Mouse (Mus musculus): ENCODE results near the gene Hsd17b2. TPM values are rescaled to one million over a fixed set of nuclear protein-coding genes. Genes with fewer than 3 reads are reported as not detected.
A peak's percentile ranks its signal among the peaks of the same experiment; 100 is the strongest.

Hsd17b2 gene
- total RNA-seq (2017), result not detected in 2 replicates

DNA sequence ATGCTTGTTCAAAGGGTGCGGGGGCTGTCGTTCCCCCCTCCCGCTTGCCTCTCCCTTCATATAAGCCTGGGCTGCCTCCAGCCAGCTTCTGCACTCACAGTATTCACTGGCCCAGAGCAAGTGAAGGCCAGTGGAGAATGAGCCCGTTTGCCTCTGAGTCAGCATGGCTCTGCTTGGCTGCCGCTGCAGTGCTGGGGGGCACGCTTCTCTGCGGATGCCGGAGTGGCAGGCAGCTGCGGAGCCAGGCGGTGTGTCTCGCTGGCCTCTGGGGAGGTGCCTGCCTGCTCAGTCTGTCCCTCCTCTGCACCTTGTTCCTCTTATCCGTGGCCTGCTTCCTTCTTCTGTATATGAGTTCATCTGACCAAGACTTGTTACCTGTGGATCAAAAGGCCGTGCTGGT is at the start of gene Hsd17b2:
Hsd17b2 (plus strand) TSS at position 46 of the 400 bp plus-strand sequence.
- ATAC-seq (replicated peaks; ENCODE audit: low read depth, poor library complexity, severe bottlenecking), result peak; percentile 52; the same call in 1 of the 2 replicates

DNA sequence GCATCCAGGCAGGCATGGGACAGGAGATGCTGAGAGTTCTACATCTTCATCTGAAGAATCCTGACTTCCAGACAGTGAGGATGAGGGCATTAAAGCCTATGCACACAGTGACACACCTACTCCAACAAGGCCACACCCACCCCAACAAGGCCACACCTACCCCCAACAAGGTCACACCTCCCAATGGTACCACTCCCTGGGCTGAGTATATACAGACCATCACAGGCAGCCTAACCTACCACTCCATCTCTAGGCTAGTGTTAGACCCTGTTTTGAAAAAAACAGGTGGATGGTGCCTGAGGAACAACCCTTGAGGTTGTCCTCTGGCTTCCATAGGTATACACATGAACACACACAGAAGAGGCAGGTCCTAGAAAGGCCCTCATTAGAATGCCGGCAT is 49.4 kb upstream of the Hsd17b2 start:
- ATAC-seq (replicated peaks; ENCODE audit: low read depth, poor library complexity, severe bottlenecking), result no peak

DNA sequence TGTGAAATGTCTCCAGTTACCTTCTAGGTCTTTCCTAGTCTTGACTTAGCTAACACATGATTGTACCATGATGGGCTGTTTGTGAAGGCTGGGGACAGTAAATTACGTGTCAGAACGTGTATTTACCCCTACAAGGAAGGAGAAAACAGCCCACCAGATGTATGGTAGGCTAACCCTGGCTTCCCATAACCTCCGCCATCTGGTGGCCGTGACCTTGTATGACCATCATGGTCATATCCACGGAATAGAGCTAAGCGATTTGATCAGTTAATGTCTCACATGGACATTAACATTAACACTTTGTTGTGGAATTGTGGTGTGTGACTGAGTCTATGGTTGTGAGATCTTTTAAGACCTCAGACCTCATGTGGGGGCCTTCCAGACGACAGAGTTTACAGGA is 42.7 kb upstream of the Hsd17b2 start:
- peak; percentile 52; the same call in 1 of the 2 replicates for ATAC-seq (replicated peaks; ENCODE audit: low read depth, poor library complexity, severe bottlenecking)

DNA sequence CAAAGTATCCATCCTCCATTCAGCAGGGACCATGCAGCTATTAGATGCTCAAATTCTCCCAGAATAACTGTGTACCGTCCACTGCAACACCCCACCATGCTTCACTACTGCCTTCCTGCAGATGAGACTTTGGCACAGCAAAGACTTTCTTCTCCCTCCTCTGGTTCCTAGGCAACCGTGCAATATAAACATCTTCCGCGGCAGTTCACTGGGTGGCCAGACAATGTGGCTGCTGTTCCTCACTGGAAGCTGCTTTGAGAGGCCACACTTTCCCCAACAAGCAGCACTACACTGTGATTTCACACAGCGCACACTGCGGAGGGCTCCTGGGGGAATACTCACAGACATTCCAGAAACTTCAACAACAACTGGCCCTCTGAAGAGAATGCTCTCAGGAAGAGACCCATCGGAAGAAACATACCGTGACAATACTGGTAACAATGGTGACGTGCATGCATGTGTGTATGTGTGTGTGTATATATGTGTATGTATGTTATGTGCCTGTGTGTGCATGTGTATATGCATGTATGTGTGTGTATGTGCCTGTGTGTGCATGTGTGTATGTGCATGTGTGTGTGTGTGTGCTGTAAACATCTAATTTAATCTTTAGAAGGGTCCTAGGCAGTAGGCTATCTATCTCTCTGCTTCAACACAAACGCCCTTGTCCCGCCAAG is 41.2 kb upstream of the Hsd17b2 start:
- no peak for ATAC-seq (replicated peaks; ENCODE audit: low read depth, poor library complexity, severe bottlenecking)

DNA sequence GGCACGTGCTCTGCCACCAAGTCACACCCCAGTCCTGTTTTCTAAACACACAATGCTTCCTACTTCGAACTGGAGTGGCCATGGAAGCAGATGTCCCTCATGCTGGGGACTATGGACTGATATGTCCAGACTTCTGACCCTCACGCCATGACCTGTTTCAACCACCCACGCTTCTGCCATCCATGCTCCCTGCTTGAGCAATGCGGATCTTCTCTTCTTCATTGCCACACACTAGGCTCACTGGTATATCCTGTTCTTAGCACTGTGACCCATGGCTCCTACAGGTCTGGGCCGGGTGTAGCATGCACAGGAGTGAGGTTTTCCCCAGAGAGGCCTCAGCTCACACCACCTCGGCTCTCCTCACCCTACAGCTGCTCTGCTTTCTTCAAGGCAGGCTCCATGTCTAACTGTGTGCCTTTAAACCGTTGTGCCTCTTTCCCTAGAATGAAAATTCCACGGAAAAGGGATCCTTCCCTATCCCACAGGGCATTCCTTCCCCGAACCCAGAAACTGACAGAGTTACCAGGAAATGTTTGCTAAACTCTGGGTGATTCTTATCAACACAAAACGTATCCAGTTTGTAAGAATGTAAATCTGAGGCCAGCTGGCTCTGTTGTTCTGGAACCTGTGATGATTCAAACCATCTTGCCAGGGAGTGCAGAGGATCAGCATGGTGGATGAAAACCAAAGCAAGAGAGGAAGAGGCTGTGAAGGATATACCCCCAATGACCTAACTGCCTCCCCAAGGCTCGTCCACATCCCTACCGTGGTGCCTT is 34.2 kb upstream of the Hsd17b2 start:
- ATAC-seq (replicated peaks; ENCODE audit: low read depth, poor library complexity, severe bottlenecking), result no peak

DNA sequence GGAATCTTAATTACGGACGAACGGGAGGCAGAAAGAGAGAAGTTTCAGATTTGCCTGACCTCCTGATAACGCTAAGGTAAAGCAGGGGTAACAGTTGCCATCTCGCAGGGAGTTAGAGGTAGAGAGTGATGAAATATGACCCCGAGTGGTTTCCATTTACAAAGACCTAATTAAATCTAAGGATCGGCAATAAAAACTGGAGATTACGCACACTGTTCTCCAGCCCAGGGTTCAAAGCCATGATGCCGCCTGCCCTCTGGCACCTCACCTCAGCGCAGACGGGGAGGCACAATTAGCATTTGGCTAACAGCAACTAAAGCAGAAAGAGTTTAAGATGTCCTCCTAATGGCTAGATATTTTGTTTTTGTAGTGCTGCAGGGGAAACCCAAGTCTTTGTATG is 31.2 kb upstream of the Hsd17b2 start:
- no peak for ATAC-seq (replicated peaks; ENCODE audit: low read depth, poor library complexity, severe bottlenecking)

DNA sequence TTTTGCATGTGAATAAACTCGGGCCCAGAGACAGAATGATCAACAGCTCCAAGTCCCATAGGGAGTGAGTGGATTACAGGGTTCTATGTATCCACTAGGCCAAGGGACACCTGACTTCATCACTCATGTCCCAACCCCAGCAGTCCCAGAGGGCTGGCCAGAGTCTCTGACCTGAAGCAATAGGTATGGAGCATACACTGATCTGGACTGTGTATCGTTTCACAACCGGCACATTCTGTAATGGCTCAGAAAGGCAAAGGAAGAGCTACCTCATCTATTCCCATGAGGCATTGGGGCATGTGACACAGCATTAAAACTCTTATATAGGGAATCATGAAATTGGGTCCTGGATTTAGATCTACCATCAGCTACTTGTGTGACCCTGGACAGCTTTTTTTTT is 29.1 kb upstream of the Hsd17b2 start:
- ATAC-seq (replicated peaks; ENCODE audit: low read depth, poor library complexity, severe bottlenecking), result no peak

DNA sequence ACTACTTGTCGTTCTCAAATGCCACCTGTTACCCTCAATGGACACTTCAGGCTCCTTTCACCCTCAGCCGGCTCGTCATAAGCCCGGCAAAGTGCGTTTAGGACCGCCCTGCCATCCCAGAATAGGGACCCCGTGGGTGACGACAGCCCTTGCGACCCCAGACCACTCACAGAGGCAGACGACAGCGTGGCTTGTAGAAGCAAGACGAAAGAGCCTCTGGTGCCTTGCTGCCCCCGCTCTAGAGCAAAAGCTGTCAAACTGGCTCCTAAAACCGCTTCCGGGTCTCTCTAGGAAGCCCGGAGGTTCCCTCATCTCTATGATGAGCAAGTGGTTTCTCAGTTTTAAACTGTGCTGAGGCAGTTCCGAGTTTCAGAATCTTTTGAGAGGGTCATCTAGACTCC is 28.3 kb upstream of the Hsd17b2 start, which contains the start of gene Sdr42e1:
Sdr42e1 (minus strand) TSS at position 260 of the 401 bp plus-strand sequence.
- peak; percentile 96 for ATAC-seq (replicated peaks; ENCODE audit: low read depth, poor library complexity, severe bottlenecking)

DNA sequence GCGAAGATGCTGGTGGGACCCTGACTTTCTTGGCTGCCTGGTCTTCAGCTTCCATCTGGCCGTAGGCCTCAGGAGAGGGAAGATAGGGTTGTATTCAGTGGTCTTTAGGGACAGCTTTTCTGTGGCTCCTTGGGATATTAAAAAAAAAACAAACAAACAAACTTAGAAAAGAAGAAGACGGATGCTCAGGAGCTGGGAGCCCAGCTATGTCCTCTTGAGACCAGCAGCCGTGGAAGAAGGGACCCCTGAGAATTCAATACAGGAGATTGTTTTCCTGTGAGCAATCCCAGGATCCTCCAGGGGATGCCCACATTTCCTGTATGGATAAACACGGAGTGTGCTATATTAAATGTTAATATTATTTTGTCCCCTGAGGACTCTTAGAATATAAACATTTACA is 26.5 kb upstream of the Hsd17b2 start:
- ATAC-seq (replicated peaks; ENCODE audit: low read depth, poor library complexity, severe bottlenecking), result no peak

DNA sequence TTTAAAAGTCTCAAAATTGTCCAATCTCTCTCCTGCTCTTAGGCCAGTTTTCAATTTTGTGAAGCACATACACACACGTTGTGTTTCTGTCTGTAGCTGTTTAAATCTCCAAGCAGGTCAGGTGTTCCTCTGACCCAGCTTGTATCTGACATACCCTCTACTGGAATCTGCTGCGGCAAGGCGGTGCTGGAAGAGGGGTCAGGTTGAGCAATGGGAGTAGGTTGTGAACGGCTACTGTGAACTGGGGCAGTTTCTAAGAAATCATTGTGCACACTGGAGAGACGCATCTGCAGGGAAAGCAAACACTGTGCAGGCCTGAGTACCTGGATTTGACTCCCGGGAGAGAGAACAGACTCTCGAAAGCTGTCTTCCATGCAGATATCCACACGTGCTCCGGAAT is 25.2 kb upstream of the Hsd17b2 start:
- no peak for ATAC-seq (replicated peaks; ENCODE audit: low read depth, poor library complexity, severe bottlenecking)

DNA sequence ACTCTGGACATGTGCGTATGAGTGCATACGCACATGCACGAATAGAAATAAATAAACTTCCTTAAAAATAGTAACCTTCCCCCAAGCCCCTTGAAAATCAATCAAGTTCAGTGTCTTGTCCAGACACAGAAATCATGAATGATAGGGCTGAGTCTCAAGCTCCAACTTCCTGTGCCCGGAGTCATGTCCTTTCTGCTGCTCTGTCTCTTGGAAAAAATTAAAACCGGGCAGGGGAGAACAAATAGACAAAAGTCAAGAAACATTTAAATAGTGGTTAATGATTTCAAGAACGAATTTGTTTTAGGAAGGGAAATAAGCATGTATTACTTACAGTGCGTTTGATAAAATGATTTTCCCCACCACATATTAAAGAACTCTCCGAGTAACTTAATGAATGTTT is 24.7 kb upstream of the Hsd17b2 start:
- ATAC-seq (replicated peaks; ENCODE audit: low read depth, poor library complexity, severe bottlenecking), result no peak

DNA sequence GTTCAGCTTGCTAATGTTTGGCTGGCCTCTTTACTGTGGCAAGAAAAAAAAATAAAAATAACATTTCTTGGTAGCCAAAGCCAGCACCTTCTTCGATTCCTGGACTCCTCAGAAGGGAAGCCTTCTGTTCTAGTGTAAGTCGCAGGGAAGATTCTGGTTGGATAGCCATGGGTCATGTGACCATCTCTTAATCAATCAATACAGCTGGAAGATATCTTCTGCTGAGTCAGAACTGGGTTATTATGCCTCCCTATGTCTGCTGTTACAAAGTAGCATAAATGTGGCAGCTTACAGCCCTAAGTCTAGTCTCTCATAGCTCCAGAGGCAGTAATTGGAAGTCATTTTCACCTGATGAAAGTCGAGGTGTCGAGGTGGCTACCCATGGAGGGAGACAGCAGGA is 23.1 kb upstream of the Hsd17b2 start:
- ATAC-seq (replicated peaks; ENCODE audit: low read depth, poor library complexity, severe bottlenecking), result no peak

DNA sequence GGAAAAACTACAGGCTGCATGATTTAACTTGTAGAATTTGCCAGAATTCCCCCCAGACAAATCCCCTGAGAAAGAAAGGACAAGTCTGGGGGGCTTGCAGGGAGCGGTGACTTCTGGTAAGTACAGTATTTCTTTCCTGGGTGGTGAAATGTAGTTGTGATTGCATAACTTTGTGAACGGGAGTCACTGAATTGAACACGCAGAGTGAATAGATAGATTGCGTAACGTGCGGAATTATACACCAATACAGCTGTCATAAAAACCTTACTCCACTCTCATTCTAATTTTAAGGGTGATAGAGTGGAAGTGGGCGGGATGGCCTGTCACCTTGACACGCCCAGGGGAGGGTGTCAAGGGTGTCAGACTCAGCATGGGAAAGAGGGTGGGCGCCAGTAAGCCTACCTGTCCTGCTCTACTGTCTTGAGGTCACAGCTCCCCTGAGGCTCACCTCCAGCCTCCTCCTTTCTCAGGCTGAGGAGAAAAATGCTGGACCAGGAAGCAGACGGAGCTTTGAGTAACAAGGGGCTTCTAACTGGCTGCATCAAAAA is 17.7 kb upstream of the Hsd17b2 start:
- peak; percentile 39; the same call in 1 of the 2 replicates for ATAC-seq (replicated peaks; ENCODE audit: low read depth, poor library complexity, severe bottlenecking)

DNA sequence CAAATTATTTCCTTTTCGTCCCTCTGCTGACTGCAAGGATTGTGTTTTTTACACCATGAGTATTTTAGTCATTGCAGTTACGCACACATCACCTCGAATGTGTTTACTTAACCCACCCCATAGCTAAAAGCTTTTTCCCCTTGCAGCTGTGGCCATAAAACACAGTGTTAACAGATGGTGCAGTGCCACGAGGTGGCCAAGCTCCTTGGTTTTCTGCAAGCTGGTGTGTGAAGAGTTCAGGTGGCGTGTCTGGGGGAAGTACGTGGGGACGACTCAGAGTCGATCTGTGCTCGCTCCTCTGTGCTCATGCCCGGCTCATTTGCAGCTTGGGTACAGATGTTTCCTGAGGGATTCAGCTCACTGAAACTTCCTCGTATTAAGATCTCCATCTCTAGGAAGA is 17.2 kb upstream of the Hsd17b2 start:
- ATAC-seq (replicated peaks; ENCODE audit: low read depth, poor library complexity, severe bottlenecking), result no peak; the same call in 1 of the 2 replicates

DNA sequence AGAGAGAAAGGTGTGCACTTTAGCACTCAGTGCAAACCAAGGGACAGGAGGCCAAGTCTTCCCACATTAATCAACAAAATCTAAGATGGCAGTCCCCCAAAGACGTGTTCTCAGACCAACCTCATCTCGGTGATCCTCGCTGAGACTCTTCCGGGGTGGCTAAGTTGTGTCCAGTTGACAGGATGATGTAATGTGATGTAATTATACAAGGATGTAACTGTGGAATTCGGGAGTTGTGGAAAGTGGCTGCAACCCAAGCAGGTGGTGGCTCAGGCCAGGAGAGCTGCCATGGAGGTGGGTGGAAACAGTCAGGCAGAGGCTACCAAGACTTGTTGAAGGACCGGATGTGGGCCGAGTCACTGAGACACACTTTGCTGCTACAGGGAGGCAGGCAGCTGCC is 13.8 kb upstream of the Hsd17b2 start:
- no peak for ATAC-seq (replicated peaks; ENCODE audit: low read depth, poor library complexity, severe bottlenecking)

DNA sequence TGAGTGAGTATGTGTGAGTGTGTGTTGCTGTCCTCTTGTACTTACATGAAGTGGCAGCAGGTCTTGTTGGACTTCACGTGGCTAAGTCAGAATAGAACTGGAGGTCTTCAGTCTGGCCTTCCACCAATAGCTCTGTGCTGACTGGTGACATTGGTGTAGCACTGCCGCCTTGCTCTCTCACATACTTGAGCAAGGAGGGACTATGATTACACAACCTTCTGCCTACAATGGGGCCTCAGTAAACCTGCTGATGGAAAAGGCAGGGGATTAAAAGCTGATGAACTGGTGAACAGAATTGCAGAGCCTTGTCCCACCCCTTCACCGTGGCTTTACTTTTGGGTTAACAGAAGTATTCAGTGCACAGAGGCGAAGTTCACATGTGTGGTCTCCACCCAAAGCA is 9.6 kb upstream of the Hsd17b2 start:
- ATAC-seq (replicated peaks; ENCODE audit: low read depth, poor library complexity, severe bottlenecking), result no peak

DNA sequence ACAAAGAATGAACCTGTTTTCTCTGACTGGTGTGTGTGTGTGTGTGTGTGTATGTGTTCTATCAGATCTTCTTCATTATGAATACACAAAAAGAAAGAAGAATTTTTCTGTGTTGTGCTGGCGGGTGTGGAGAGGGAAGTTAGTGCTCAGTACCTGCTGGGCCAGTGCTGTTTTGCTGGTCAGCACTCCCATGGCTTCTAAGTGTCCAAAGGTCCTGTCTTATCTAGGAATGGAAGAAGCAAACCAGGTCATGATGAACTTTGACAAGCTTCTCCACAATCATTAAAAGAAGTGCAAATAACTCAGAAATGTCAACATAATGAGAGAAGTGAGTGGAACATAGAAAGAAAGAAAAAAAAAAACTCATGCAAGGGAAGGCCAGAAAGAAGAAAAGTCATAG is 6.1 kb upstream of the Hsd17b2 start:
- ATAC-seq (replicated peaks; ENCODE audit: low read depth, poor library complexity, severe bottlenecking), result no peak

DNA sequence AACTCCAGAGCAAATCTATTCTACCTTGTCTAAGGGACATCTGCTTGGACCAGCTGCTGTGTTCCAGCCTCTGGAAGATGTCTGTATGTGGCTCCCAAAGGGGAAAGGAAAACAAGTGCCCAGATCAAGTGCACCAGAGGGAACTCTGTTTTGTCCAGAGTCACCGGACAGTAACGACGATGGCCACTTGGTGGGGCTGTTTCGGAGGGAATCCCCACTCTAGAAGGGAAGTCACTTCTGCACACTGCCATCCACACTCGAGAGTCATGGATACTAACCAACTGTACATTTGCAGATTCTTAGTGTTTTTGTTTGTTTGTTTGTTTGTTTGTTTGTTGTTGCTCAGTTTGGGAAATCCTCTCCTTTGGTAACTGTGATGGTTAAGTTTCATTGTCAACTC is 4.5 kb upstream of the Hsd17b2 start:
- ATAC-seq (replicated peaks; ENCODE audit: low read depth, poor library complexity, severe bottlenecking), result peak; percentile 59; the same call in 1 of the 2 replicates

DNA sequence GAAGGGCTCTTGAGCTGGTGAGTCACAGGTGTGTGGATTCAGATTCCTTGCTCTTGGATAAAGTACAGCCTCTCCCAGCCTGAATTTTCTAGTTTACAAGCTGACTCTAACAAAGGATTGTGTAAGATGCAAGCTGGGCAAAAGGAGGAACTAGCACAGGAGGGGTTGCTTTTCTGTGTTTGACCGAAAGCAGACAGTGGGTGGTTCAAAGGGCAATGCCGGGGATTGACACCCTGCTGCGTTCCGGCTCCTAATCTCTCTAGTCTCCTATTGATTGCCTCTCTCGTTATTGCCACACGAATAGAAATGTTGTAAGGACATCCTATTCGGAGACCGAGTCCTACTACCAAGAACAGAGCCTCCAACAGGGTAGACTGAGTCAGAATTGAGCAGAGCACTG is 1.0 kb upstream of the Hsd17b2 start:
- peak; percentile 46; the same call in 1 of the 2 replicates for ATAC-seq (replicated peaks; ENCODE audit: low read depth, poor library complexity, severe bottlenecking)

DNA sequence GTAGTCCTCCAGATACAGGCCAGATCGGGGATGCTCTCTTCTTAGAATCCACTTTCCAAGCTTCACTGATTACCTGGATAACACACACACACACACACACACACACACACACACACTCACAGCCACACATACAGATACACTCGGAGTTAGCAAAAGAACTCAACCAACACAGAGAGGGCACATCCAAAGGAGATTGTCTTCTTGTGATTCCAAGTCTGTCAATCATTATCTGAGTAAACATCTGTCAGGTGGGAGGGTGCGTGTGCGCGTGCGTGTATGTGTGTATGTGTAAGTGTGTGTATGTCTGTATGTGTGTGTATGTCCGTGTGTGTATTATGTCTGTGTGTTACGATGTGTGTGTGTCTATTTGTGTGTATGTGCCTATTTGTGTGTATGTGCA is 458 bp upstream of the Hsd17b2 start:
- ATAC-seq (replicated peaks; ENCODE audit: low read depth, poor library complexity, severe bottlenecking), result no peak

DNA sequence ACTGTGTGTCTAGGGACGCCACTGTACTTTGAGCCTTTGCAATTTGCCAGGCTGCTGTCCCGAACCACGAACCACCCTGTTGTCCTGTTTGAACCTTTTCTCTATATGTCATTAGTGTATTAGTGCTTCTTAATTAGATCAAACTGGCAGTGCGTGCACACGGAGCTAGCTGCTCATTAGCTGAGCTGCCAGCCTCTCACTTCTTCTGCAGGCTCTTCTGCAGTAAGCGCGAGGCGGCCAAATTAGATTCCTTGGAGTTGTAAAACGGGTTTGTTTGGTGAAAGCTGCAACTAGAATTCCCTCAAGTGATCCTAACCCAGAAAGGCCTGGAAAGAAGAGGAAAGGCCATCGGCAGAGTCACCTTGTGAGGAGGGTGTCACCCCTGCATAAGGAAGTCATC is 997 bp downstream of the Hsd17b2 start:
- no peak for ATAC-seq (replicated peaks; ENCODE audit: low read depth, poor library complexity, severe bottlenecking)

All from common myeloid progenitor, adult 5-6 weeks (primary cell).